Mouse (Mus musculus): ENCODE measurements at regions not wholly inside any gene's neighbourhood (a gene's known extent, or its start where the extent isn't known, plus 50 kb on each side); places are given as distances from the start of the nearest gene placed in this dataset.

- peak; percentile 69; the same call in 1 of the 2 replicates for ATAC-seq (ENCODE audit: low FRiP score)
- no peaks in the 10 kb centered on the region for H3K4me1 ChIP-seq
- H3K9me3 ChIP-seq: no peaks in the 10 kb centered on the region
- no peak overlapping the region for H3K27ac ChIP-seq
- H3K9ac ChIP-seq: no peak overlapping the region
- WGBS: 65% methylated on average over 13 of the region's 13 CpGs
- H3K27me3 ChIP-seq: peaks cover 7% of the 10 kb centered on the region
- no peak overlapping the region for H3K4me2 ChIP-seq
- no peak overlapping the region for H3K4me3 ChIP-seq (replicated peaks)
- no peaks in the 10 kb centered on the region for H3K36me3 ChIP-seq (replicated peaks)
Measured at GRCm38 (mm10) chr3:37860034-37860714, 135.9 kb upstream of the Gm5148 start.

- peaks cover 7% of the 10 kb centered on the region for H3K27me3 ChIP-seq
- H3K4me3 ChIP-seq (replicated peaks): no peak overlapping the region
- no peak overlapping the region for H3K4me2 ChIP-seq
- no peaks in the 10 kb centered on the region for H3K9me3 ChIP-seq
- H3K36me3 ChIP-seq (replicated peaks): no peaks in the 10 kb centered on the region
- no peak for ATAC-seq (ENCODE audit: low FRiP score)
- H3K27ac ChIP-seq: no peak overlapping the region
- no peaks in the 10 kb centered on the region for H3K4me1 ChIP-seq
- 78% methylated on average over 6 of the region's 6 CpGs for WGBS
- H3K9ac ChIP-seq: no peak overlapping the region
Measured at GRCm38 (mm10) chr3:37858624-37859302, 134.5 kb upstream of the Gm5148 start.

- Histone ChIP-seq H3K4me3 (replicated peaks) (no peak overlapping the region), H3K36me3 (replicated peaks) (no peaks in the 10 kb centered on the region), H3K27ac (no peak overlapping the region), H3K27me3 (no peaks in the 10 kb centered on the region), H3K4me1 (no peaks in the 10 kb centered on the region), H3K9me3 (no peaks in the 10 kb centered on the region), H3K4me2 (no peak overlapping the region), H3K9ac (no peak overlapping the region)
- no peak for ATAC-seq (ENCODE audit: low FRiP score)
- WGBS: 73% methylated on average over 3 of the region's 3 CpGs
Measured at GRCm38 (mm10) chr3:37846191-37847003, 122.1 kb upstream of the Gm5148 start.

GRCm38 (mm10) chr3:37845313-37846023, 121.2 kb upstream of the Gm5148 start:
- H3K36me3 ChIP-seq (replicated peaks): no peaks in the 10 kb centered on the region
- H3K27ac ChIP-seq: no peak overlapping the region
- ATAC-seq (ENCODE audit: low FRiP score): no peak
- no peaks in the 10 kb centered on the region for H3K4me1 ChIP-seq
- H3K27me3 ChIP-seq: no peaks in the 10 kb centered on the region
- WGBS: 88% methylated on average over 11 of the region's 11 CpGs
- H3K4me3 ChIP-seq (replicated peaks): no peak overlapping the region
- no peak overlapping the region for H3K9ac ChIP-seq
- no peaks in the 10 kb centered on the region for H3K9me3 ChIP-seq
- H3K4me2 ChIP-seq: no peak overlapping the region

GRCm38 (mm10) chr3:37844731-37845312, 120.5 kb upstream of the Gm5148 start:
- Histone ChIP-seq H3K4me3 (replicated peaks) (no peak overlapping the region), H3K4me2 (no peak overlapping the region), H3K36me3 (replicated peaks) (no peaks in the 10 kb centered on the region), H3K4me1 (no peaks in the 10 kb centered on the region), H3K27me3 (no peaks in the 10 kb centered on the region), H3K27ac (no peak overlapping the region), H3K9ac (no peak overlapping the region), H3K9me3 (0 out of 2 replicates have a peak, but pooled peaks cover 2% of the 10 kb centered on the region)
- 89% methylated on average over 8 of the region's 8 CpGs for WGBS
- ATAC-seq (ENCODE audit: low FRiP score): no peak

GRCm38 (mm10) chr3:37842289-37842688, 118.0 kb upstream of the Gm5148 start:
- H3K4me3 ChIP-seq (replicated peaks): no peak overlapping the region
- H3K27me3 ChIP-seq: no peaks in the 10 kb centered on the region
- no peaks in the 10 kb centered on the region for H3K36me3 ChIP-seq (replicated peaks)
- no peak for ATAC-seq (ENCODE audit: low FRiP score)
- H3K9ac ChIP-seq: no peak overlapping the region
- H3K4me2 ChIP-seq: no peak overlapping the region
- H3K4me1 ChIP-seq: no peaks in the 10 kb centered on the region
- H3K27ac ChIP-seq: no peak overlapping the region
- WGBS: 76% methylated on average over 7 of the region's 7 CpGs
- 0 out of 2 replicates have a peak, but pooled peaks cover 3% of the 10 kb centered on the region for H3K9me3 ChIP-seq

GRCm38 (mm10) chr3:37838896-37839295, 114.6 kb upstream of the Gm5148 start:
- no peak overlapping the region for H3K4me2 ChIP-seq
- H3K9me3 ChIP-seq: 0 out of 2 replicates have a peak, but pooled peaks cover 3% of the 10 kb centered on the region
- 83% methylated on average over 11 of the region's 11 CpGs for WGBS
- no peak for ATAC-seq (ENCODE audit: low FRiP score)
- no peak overlapping the region for H3K27ac ChIP-seq
- H3K4me1 ChIP-seq: no peaks in the 10 kb centered on the region
- no peaks in the 10 kb centered on the region for H3K27me3 ChIP-seq
- no peak overlapping the region for H3K9ac ChIP-seq
- no peaks in the 10 kb centered on the region for H3K36me3 ChIP-seq (replicated peaks)
- H3K4me3 ChIP-seq (replicated peaks): no peak overlapping the region

- WGBS: 80% methylated on average over 5 of the region's 5 CpGs
- 0 out of 2 replicates have a peak, but pooled peaks cover 3% of the 10 kb centered on the region for H3K9me3 ChIP-seq
- no peaks in the 10 kb centered on the region for H3K27me3 ChIP-seq
Measured at GRCm38 (mm10) chr3:37836749-37837148, 112.5 kb upstream of the Gm5148 start.

GRCm38 (mm10) chr3:37835687-37836086, 111.4 kb upstream of the Gm5148 start:
- WGBS: 93% methylated on average over 2 of the region's 2 CpGs
- H3K9ac ChIP-seq: no peak overlapping the region
- no peak overlapping the region for H3K27ac ChIP-seq
- H3K27me3 ChIP-seq: no peaks in the 10 kb centered on the region
- H3K9me3 ChIP-seq: 0 out of 2 replicates have a peak, but pooled peaks cover 3% of the 10 kb centered on the region
- no peaks in the 10 kb centered on the region for H3K36me3 ChIP-seq (replicated peaks)
- H3K4me2 ChIP-seq: no peak overlapping the region
- H3K4me1 ChIP-seq: no peaks in the 10 kb centered on the region
- H3K4me3 ChIP-seq (replicated peaks): no peak overlapping the region
- ATAC-seq (ENCODE audit: low FRiP score): no peak

More at GRCm38 (mm10) chr3:37836749-37837148, 112.5 kb upstream of the Gm5148 start:
- no peak overlapping the region for H3K27ac ChIP-seq
- no peaks in the 10 kb centered on the region for H3K36me3 ChIP-seq (replicated peaks)
- no peaks in the 10 kb centered on the region for H3K4me1 ChIP-seq
- no peak for ATAC-seq (ENCODE audit: low FRiP score)
- no peak overlapping the region for H3K4me3 ChIP-seq (replicated peaks)
- no peak overlapping the region for H3K9ac ChIP-seq
- H3K4me2 ChIP-seq: no peak overlapping the region

- Histone ChIP-seq H3K9ac (no peak overlapping the region), H3K27ac (no peak overlapping the region), H3K4me3 (replicated peaks) (no peak overlapping the region), H3K4me1 (no peaks in the 10 kb centered on the region), H3K4me2 (no peak overlapping the region), H3K36me3 (replicated peaks) (no peaks in the 10 kb centered on the region), H3K27me3 (no peaks in the 10 kb centered on the region), H3K9me3 (0 out of 2 replicates have a peak, but pooled peaks cover 3% of the 10 kb centered on the region)
- no peak for ATAC-seq (ENCODE audit: low FRiP score)
- WGBS: 88% methylated on average over 5 of the region's 5 CpGs
Measured at GRCm38 (mm10) chr3:37835135-37835534, 110.8 kb upstream of the Gm5148 start.

GRCm38 (mm10) chr3:37834626-37835025, 110.3 kb upstream of the Gm5148 start:
- no peaks in the 10 kb centered on the region for H3K4me1 ChIP-seq
- H3K9ac ChIP-seq: no peak overlapping the region
- no peaks in the 10 kb centered on the region for H3K27me3 ChIP-seq
- ATAC-seq (ENCODE audit: low FRiP score): no peak
- H3K36me3 ChIP-seq (replicated peaks): no peaks in the 10 kb centered on the region
- H3K27ac ChIP-seq: no peak overlapping the region
- H3K9me3 ChIP-seq: no peaks in the 10 kb centered on the region
- WGBS: 92% methylated on average over 3 of the region's 3 CpGs
- H3K4me3 ChIP-seq (replicated peaks): no peak overlapping the region
- H3K4me2 ChIP-seq: no peak overlapping the region
